Mouse (Mus musculus) lung, postnatal 36 days (tissue): ENCODE measurements around the gene Olfr433.
"Not testable (repeated sequence)": the region's sequence is repeated elsewhere in the genome, so short reads cannot be mapped to it uniquely, and the experiment has no call there.

Experiments used
- DNase-seq: peaks from one replicate; pipeline ENCODE4 v3.0.0; 2022; ENCODE audit warnings: mixed read lengths

Gene Olfr433

DNA sequence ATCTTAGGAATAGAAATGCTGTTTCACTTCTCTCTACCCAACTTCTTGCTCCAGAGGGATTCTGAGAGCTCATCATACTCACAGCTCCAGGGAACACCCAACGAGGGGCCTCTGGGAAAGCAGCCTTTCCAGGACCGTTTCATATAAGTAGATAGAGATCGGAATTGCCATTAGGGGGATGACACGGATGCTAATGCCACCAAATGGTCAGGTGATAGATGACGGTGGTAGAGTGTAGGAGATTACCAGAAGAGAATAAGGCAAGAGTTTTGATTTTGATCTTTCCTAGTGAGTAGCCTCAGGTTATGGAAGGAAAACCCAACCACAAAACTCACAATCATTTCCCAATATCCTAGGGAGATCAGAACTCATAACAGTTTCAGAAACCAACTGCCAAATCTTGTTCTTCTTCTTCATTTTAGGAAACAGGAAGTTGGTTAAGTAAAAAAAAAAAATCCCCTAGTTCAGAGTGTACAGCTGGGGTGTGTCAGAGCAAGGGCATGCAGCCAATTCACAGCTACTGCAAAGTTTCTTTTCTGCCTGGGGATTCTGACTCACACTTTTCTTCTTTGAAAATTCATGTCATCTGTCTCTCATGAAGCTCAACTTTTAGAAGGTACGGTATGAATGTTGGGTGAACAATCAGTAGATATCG, at the start of gene Olfr433:
Olfr433 (plus strand) TSS at position 183 of the 655 bp plus-strand sequence.
- peak; percentile 83 for DNase-seq

DNA sequence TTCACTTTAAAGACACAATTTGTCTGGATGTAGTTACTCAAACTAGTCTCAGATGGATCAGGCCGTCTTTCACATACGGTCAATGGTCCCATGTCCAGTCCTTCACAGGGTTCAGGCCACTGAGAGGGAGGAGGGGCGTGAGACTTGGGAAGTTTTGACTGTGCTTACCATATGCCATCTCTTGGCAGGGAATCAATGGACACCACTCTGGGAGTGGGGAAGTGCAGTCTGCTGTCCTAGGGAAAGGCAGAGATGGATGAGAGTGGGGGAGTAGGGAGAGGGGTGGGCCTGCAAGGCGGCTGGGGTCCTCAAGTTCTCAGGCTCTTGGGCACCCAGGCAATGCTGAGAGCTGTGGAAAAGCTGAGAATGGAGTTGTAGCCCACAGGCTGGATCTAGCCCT, 45.5 kb upstream of the Olfr433 start:
- DNase-seq: no peak

DNA sequence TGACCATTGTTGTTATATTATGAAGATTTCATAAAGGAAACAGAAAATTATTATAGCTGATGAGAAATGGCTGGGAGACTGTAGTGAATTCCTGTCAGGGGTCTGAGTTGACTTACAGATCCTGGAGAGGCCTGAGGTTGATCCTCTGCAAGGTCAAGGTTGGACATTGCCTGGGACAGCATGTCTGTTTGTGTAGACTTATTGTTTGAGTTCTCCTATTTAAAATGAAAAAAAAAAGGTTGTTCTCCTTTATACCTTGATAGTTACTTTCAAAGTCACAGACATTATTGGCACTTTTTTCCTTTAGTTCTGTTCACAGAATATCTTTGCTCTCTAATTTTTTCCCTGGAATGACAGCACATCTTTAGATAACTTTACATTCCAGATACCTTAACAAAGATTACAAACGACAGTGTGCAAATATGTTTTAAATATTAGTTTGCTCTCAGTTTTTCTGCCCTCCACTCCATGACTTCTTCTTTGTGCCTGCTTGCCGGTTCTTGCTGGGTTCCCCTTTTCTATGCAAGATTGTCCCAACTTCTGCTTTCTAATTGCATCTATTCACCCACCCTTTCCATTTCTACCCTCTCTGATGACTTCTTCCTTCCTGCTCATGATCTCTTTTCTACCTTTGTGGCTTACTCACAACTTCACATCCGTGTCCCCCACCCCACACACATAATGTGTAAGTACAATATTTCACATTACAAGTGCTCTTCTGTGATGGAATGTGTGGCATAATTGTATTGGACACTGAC, 36.0 kb upstream of the Olfr433 start:
- DNase-seq: not testable (repeated sequence)

DNA sequence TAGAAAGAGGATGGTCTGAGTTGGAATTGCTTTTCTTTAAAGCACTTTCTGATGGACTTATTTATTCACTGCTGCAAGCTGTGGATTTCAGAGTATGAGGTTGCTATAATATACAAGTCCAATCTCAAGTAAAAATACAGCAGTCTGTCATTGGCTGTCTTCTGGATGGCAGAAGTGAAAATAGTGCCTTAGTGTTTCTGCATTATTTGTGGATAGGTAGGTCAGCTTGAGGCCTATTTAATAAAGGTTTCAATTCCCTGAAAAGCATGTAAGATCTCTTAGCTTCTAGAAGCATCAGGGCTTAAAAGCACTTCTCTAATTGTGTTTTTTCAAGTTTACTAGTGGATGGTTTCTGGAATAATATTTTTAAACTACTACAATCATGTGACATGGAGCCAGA, 33.5 kb upstream of the Olfr433 start:
- not testable (repeated sequence) for DNase-seq

DNA sequence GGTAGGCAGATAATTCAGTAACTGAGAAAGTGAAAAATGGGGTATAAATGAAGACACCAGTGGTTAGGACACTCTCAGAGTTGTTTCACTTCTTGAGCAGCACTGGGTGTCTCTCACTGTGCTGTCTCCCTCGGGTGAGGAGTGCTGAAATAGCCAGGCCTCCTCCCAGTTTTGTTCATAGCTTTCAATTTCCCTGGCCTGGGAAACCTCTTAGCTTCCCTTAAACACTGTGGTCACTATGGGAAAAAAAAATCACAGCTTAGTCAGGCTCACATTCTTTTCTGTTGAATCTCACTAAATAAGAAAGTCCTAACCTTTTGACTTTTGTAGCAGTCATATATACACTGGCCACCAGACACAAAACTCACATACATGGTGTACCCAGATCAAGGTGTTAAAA, 8.8 kb upstream of the Olfr433 start, which contains the start of gene Ifi205:
Ifi205 (minus strand) TSS at position 113 of the 400 bp plus-strand sequence.
- DNase-seq: no peak

DNA sequence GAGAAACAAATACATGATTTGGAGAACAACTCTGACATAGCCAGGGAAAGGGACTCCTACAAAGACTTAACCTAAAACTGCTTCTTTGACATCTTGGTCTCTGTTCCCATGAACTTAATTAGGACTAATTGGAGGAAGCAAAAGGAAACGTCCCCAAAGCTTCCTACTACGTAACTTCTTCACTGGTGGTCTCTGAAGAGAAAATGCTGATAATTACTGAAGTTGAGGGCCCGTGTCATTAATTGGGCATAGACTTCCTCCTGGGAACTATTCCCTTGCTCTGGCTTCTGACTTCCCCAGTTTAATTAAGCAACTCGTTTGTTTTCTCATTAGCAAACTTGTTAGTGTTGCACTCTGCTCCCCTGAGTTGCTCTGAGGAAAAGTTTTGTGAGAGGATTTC, 4.7 kb upstream of the Olfr433 start:
- DNase-seq: no peak

DNA sequence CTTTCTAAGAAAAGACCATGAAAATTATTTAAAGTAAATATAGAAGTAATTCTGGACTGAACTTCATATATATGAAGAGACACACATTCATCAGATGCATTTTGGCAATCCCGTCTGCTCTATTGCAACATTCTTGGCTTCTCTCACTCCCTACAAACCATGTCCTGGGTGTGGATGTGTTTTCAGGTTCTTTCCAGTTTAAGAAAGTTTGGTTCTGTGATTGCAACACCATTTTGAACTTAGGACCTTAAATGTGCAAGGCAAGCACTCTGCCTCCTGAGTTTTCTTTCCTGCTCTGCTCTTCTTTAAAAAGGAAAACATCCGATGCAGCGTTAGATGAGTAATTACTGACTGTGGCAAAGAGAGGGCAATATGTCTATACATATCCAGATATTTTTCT, 2.0 kb upstream of the Olfr433 start:
- peak; percentile 35 for DNase-seq

DNA sequence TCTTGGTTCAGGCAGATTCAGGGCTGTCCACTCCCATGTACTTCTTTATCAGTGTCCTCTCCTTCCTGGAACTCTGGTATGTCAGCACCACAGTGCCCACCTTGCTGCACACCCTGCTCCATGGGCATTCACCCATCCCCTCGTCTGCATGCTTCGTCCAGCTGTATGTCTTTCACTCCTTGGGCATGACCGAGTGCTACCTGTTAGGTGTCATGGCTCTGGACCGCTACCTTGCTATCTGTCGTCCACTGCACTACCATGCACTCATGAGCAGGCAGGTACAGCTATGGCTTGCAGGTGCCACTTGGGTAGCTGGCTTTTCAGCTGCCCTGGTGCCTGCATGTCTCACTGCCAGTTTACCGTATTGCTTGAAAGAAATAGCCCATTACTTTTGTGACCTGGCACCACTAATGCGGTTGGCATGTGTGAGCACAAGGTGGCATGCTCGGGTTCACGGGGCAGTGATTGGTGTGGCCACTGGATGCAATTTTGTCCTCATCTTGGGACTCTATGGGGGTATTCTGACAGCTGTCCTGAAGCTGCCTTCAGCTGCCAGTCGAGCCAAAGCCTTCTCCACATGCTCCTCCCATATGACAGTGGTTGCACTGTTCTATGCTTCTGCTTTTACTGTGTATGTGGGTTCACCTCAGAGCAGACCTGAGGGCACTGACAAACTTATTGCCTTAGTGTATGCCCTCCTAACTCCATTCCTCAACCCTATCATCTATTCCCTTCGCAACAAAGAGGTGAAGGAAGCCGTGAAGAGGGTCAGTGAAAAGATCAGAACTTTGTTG, 1.8 kb downstream of the Olfr433 start:
- peak; percentile 11 for DNase-seq

DNA sequence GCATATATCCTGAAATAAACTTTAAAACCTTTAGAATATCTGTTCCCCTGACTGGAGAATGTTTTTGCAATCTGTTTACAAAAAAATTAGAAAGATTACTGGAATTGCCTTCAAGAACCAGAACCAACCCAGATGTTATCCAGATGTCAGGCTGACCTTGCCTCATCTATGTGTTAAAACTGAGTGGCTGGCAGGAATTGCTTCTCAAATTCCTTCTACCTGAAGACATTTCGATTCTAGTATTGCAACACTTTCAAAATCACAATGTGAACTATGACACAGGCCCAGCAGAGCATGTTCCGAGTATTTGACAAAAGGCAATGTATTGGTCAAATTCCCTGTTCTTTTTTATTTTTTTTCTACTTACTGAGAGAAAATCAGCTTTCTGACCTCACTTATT, 3.9 kb downstream of the Olfr433 start:
- DNase-seq: peak; percentile 51

DNA sequence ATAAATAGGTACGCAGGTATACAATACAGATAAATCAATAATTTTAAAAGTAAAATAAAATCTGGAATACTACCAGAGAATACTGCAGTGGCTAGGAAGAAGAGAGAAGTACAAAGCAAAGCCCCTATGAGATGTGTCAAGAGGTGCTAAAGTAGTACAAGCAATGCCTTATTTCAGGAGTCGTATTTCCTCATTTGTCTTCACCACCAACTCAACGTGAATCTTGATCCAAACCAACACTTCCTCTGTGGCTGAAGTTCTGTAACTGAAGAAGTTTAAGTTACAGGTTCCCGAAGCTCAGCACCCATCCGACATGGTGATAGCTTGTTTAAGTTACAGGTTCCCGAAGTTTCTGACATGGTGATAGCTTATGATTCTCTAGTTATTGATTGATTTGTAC, 7.7 kb downstream of the Olfr433 start:
- not testable (repeated sequence) for DNase-seq

DNA sequence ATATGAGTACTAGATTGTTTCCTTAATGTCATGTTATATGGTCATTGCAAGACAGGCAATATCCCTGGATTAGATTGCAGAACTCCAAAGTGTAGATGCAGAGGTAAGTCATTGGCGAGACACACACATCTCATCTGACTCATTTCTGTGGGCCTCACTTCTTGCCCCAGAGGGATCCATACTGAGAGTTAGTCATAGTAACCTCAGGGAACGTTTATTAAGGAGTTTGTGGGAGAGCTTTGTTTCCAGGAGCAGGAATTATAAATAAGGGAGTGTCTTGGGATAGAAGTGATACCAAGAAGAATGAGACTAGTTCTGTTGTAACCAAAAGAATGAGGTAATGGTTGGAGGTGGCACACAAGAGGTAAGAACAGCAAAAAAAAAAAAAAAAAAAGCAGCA, 8.4 kb downstream of the Olfr433 start, which contains the start of gene Olfr432:
Olfr432 (plus strand) TSS at position 313 of the 400 bp plus-strand sequence.
- no peak for DNase-seq

DNA sequence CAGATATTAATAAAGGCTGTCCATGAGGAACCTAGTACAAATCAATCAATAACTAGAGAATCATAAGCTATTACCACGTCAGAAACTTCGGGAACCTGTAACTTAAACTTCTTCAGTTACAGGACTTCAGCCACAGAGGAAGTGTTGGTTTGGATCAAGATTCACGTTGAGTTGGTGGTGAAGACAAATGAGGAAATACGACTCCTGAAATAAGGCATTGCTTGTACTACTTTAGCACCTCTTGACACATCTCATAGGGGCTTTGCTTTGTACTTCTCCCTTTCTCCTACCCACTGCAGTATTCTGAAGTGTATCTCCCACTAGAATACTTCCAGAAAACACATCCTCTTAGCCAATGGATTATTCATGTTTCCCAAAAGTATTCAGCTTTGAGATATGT, 8.9 kb downstream of the Olfr433 start:
- DNase-seq: not testable (repeated sequence)

DNA sequence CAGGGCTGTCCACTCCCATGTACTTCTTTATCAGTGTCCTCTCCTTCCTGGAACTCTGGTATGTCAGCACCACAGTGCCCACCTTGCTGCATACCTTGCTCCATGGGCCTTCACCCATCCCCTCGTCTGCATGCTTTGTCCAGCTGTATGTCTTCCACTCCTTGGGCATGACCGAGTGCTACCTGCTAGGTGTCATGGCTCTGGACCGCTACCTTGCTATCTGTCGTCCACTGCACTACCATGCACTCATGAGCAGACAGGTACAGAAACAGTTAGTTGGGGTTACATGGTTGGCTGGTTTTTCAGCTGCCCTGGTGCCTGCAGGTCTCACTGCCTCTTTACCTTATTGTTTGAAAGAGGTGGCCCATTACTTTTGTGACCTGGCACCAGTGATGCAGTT, 10.0 kb downstream of the Olfr433 start:
- no peak for DNase-seq

DNA sequence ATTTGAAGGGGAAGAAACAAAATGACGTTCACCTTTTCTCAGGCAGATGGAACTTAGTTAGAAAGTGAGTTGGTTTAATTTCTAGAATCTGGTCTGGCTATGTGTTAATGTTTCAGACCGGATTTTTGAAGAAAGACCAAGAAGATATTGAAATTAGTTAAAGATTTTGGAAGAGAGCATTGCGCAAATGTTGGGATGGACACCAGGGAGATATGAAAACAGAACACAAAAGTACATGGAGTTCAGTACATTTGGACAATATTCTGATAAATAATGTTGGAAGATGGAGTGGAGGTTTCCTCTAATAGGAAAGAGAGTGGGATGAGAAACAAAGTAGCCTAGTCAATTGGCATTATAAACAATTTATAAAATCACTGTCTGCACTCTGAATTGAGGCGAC, 11.0 kb downstream of the Olfr433 start:
- DNase-seq: no peak

DNA sequence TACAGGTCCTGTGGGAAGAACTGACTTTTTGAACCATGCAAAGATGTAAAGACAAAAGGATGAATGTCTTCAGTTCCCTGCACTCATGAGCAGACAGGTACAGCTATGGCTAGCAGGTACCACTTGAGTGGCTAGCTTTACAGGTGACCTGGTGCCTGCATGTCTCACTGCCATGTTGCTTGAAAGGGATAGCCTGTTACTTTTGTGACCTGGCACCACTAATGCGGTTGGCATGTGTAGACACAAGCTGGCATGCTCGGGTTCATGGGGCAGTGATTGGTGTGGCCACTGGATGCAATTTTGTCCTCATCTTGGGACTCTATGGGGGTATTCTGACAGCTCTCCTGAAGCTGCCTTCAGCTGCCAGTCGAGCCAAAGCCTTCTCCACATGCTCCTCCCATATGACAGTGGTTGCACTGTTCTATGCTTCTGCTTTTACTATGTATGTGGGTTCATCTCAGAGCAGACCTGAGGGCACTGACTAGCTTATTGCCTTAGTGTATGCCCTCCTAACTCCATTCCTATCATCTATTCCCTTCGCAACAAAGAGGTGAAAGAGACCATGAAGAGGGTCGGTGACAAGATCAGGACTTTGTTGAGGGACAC, 11.5 kb downstream of the Olfr433 start:
- no peak for DNase-seq

DNA sequence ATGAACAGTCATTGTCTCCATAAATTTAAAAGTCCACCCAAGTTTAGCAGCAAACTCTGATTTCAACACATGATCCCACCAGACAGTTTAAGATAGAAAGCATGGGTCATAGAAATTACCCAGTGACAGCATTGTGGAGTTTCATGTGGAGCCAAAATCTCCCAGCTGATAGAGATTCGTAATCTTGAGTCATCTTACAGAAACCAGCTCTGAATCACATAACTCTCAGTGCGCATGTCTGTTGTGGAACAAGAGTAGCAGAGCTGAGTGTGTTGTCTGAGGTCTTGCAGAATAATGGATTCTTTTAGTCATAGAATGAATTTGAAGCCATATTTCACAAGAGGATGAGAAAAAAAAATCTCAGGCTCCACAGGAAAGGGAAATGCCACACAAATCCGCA, 12.5 kb downstream of the Olfr433 start:
- DNase-seq: no peak

DNA sequence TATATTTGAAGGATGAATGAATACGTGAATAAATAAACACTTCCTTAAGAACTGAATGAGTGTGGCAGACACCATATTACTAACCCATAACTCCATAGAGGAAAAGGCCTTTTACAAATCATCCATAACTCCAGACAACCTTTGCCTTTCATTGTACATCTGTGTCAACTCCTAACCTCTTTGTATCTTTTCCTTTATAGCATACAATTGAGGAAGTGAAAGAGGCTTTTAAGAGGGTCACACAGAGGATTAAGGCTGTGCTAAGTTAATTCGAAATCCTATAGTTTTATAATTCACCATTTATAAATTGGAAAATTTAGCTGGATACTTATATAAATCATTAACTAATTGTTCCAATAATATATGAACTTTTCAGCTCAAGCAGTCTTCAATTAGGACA, 14.7 kb downstream of the Olfr433 start:
- no peak for DNase-seq

DNA sequence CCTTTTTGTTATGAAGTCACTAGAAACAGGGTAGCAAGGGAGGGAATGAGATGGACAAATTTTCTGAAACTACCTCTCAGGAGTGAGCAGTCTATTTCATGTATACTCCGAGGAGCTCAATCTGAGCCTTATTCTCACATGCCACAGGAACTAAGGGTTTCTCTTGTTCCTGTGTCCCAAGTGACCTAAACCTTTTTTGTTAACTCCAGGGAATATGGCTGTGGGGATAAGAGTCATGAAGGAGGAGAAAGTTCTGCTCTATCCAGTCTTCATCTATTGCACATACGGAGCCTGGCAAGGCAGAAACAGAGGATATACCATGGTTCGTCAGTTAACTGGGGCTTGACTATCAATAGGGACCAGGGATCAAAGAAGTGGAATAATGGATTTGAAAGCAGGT, 25.8 kb downstream of the Olfr433 start, which contains the start of gene Olfr430:
Olfr430 (plus strand) TSS at position 301 of the 400 bp plus-strand sequence.
- no peak for DNase-seq

DNA sequence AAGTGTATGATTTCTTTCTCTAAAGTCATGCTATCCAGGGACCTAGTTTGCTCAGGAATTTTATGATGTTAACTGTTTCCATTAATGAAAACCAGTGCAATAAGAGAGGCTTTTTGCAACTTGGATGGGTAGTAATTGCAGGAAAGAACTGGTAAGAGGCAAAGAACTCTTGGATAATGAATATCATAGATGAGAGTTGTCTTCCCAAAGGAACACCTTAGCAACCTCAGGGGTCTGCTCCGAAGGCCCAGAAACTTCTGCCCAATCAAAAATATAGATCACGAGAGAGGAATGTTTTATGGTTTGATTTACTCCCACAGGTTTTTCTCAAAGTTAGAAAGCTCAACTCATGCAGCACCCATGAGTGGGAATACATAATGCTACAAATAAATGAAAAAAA, 43.5 kb downstream of the Olfr433 start, which contains the start of gene Olfr429:
Olfr429 (plus strand) TSS at position 301 of the 400 bp plus-strand sequence.
- DNase-seq: no peak
